Mouse (Mus musculus): ENCODE measurements at regions not wholly inside any gene's neighbourhood (a gene's known extent, or its start where the extent isn't known, plus 50 kb on each side); places are given as distances from the start of the nearest gene placed in this dataset.

DNA sequence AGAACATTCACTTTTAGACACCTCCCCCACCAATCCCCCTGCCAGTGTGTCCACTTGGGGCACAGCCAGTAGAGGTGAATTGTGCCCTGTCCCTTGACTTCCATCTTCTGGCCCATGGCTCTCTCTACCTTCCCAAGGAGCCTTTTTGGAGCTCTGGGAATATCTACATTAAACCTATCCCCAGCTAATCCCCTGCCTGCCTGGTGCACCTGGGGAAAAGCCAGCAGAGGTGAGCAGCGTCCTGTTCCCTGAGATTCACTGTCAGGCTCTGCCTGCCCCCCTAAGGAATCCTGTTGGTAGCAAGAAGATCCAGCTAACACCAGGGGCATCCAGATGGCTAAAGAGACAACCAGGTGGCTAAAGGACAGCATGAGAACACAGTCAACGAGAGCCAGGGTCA is 93.6 kb upstream of the Srsf6 start:
- no peaks in the 10 kb centered on the region for H3K27me3 ChIP-seq (ENCODE audit: control insufficient read depth, insufficient read depth, low read length)
- 56% methylated on average over 2 of the region's 2 CpGs for WGBS
- no peak overlapping the region for H3K4me3 ChIP-seq (ENCODE audit: insufficient read depth, low read depth, low read length)
- H3K36me3 ChIP-seq (ENCODE audit: control insufficient read depth, insufficient read depth, low read length): no peaks in the 10 kb centered on the region
- DNase-seq (ENCODE audit: extremely low read depth, low read depth, low spot score): no peak
- no peak for TF ChIP-seq POLR2A (IDR thresholded peaks at IDR 0.05; ENCODE audit: extremely low read depth, insufficient read depth, low read length)
- no peak for TF ChIP-seq CTCF (IDR thresholded peaks at IDR 0.05; ENCODE audit: low read depth, low read length)
- H3K27ac ChIP-seq (replicated peaks; ENCODE audit: insufficient read depth, low read depth, low read length): no peak overlapping the region
- H3K4me1 ChIP-seq (ENCODE audit: control insufficient read depth, insufficient read depth, low read length): no peaks in the 10 kb centered on the region
- no peak overlapping the region for H3K9ac ChIP-seq (ENCODE audit: low read depth, low read length)
- no peaks in the 10 kb centered on the region for H3K79me2 ChIP-seq (ENCODE audit: control insufficient read depth, insufficient read depth, low read length)

DNA sequence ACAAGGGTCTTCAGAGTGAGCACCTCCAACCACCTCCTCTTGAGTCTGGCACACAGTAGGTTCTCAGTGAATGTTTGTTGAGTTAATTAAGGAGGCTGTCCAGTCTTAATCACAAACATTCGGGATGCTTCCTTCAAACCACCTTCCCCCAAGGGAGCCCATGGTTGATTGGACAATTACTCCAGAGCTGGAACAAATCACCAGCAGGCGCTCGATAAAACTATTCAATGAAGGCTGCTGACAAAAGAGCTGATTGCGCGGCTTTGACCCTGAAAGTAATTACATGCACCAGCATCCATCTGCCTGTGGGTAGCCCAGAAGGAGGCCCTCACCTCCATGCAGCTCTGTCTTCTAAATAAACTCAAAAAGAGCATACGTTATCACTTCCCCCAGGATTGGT is 97.6 kb upstream of the Srsf6 start:
- H3K36me3 ChIP-seq (ENCODE audit: control insufficient read depth, insufficient read depth, low read length): no peaks in the 10 kb centered on the region
- no peak overlapping the region for H3K9ac ChIP-seq (ENCODE audit: low read depth, low read length)
- H3K27me3 ChIP-seq (ENCODE audit: control insufficient read depth, insufficient read depth, low read length): no peaks in the 10 kb centered on the region
- no peak for DNase-seq (ENCODE audit: extremely low read depth, low read depth, low spot score)
- no peak overlapping the region for H3K27ac ChIP-seq (replicated peaks; ENCODE audit: insufficient read depth, low read depth, low read length)
- TF ChIP-seq POLR2A (IDR thresholded peaks at IDR 0.05; ENCODE audit: extremely low read depth, insufficient read depth, low read length): no peak
- no peak for TF ChIP-seq CTCF (IDR thresholded peaks at IDR 0.05; ENCODE audit: low read depth, low read length)
- no peaks in the 10 kb centered on the region for H3K4me1 ChIP-seq (ENCODE audit: control insufficient read depth, insufficient read depth, low read length)
- 83% methylated on average over 6 of the region's 6 CpGs for WGBS
- H3K4me3 ChIP-seq (ENCODE audit: insufficient read depth, low read depth, low read length): no peak overlapping the region
- no peaks in the 10 kb centered on the region for H3K79me2 ChIP-seq (ENCODE audit: control insufficient read depth, insufficient read depth, low read length)

DNA sequence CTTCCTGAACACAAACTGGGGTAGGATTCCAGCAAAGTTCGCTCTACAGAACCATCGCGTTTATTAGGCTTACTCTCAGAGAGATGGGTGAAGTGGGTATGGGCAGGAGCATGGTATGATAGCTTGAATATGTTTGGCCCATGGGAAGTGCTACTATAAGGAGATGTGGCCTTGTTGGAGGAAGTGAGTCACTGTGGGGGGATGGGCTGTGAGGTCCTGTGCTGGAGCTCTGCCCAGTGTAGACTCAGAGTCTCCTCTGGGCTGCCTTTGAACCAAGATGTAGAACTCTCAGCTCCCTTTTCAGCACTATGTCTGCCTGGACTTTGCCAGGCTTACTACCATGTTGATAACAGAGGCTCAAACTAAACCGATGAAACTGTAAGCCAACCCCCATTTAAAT is 112.5 kb upstream of the Srsf6 start:
- H3K4me3 ChIP-seq (ENCODE audit: insufficient read depth, low read depth, low read length): no peak overlapping the region
- H3K79me2 ChIP-seq (ENCODE audit: control insufficient read depth, insufficient read depth, low read length): no peaks in the 10 kb centered on the region
- no peak for DNase-seq (ENCODE audit: extremely low read depth, low read depth, low spot score)
- no peak overlapping the region for H3K9ac ChIP-seq (ENCODE audit: low read depth, low read length)
- WGBS: 86% methylated on average over 4 of the region's 4 CpGs
- H3K27ac ChIP-seq (replicated peaks; ENCODE audit: insufficient read depth, low read depth, low read length): no peak overlapping the region
- H3K36me3 ChIP-seq (ENCODE audit: control insufficient read depth, insufficient read depth, low read length): no peaks in the 10 kb centered on the region
- H3K4me1 ChIP-seq (ENCODE audit: control insufficient read depth, insufficient read depth, low read length): no peaks in the 10 kb centered on the region
- no peaks in the 10 kb centered on the region for H3K27me3 ChIP-seq (ENCODE audit: control insufficient read depth, insufficient read depth, low read length)
- TF ChIP-seq CTCF (IDR thresholded peaks at IDR 0.05; ENCODE audit: low read depth, low read length) (no peak), POLR2A (IDR thresholded peaks at IDR 0.05; ENCODE audit: extremely low read depth, insufficient read depth, low read length) (no peak)

- Histone ChIP-seq H3K4me3 (ENCODE audit: insufficient read depth, low read depth, low read length) (no peak overlapping the region), H3K27ac (replicated peaks; ENCODE audit: insufficient read depth, low read depth, low read length) (no peak overlapping the region), H3K27me3 (ENCODE audit: control insufficient read depth, insufficient read depth, low read length) (no peaks in the 10 kb centered on the region), H3K79me2 (ENCODE audit: control insufficient read depth, insufficient read depth, low read length) (no peaks in the 10 kb centered on the region), H3K4me1 (ENCODE audit: control insufficient read depth, insufficient read depth, low read length) (no peaks in the 10 kb centered on the region), H3K9ac (ENCODE audit: low read depth, low read length) (no peak overlapping the region), H3K36me3 (ENCODE audit: control insufficient read depth, insufficient read depth, low read length) (no peaks in the 10 kb centered on the region)
- no peak for DNase-seq (ENCODE audit: extremely low read depth, low read depth, low spot score)
- TF ChIP-seq POLR2A (IDR thresholded peaks at IDR 0.05; ENCODE audit: extremely low read depth, insufficient read depth, low read length): no peak
- TF ChIP-seq CTCF (IDR thresholded peaks at IDR 0.05; ENCODE audit: low read depth, low read length): no peak
- 61% methylated on average over 2 of the region's 2 CpGs for WGBS
These were observed 117.1 kb upstream of the Srsf6 start for GRCm38 (mm10) chr2:162814205-162814604.

DNA sequence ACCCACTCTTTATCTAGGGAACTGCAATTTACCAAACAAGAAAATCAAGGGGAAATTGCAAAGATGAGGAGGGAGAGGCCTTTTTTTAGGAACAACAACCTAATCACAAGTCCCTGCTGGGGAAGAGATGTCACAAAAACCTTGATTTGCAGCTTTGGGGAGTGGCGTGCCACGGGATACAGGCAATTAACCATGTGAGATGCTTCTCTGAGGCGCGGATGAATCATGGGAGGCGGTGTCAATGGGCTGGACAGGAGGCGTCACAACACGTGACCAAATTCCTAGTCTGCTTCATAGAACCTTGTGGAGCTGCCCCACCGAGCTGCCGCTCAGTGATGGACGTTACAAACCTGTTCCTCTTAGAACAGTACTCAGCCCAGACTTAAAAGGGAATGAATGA is 123.6 kb upstream of the Srsf6 start:
- WGBS: 91% methylated on average over 10 of the region's 10 CpGs
- Histone ChIP-seq H3K27me3 (ENCODE audit: control insufficient read depth, insufficient read depth, low read length) (no peaks in the 10 kb centered on the region), H3K4me3 (ENCODE audit: insufficient read depth, low read depth, low read length) (no peak overlapping the region), H3K36me3 (ENCODE audit: control insufficient read depth, insufficient read depth, low read length) (no peaks in the 10 kb centered on the region), H3K9ac (ENCODE audit: low read depth, low read length) (no peak overlapping the region), H3K79me2 (ENCODE audit: control insufficient read depth, insufficient read depth, low read length) (no peaks in the 10 kb centered on the region), H3K27ac (replicated peaks; ENCODE audit: insufficient read depth, low read depth, low read length) (no peak overlapping the region), H3K4me1 (ENCODE audit: control insufficient read depth, insufficient read depth, low read length) (no peaks in the 10 kb centered on the region)
- no peak for DNase-seq (ENCODE audit: extremely low read depth, low read depth, low spot score)
- TF ChIP-seq CTCF (IDR thresholded peaks at IDR 0.05; ENCODE audit: low read depth, low read length) (no peak), POLR2A (IDR thresholded peaks at IDR 0.05; ENCODE audit: extremely low read depth, insufficient read depth, low read length) (no peak)

DNA sequence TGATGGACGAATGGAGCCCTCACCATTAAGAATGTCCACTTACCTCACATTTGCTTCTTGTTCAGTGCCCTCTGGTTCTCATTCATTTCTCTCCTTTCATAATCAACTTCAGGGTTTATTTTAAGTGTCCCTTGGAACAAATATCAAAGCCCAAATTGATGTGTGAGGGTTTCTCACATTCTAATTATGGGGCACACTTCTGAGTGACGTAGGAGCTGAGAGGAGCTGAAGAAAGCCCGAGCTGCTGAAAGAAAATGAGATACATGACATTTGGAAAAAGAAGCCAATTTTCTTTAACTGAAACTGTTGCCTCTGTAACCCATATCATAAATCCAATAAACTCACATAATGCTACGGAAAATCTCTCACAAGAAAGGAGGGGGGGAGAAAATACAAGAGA is 134.8 kb upstream of the Srsf6 start:
- DNase-seq (ENCODE audit: extremely low read depth, low read depth, low spot score): no peak
- Histone ChIP-seq H3K4me3 (ENCODE audit: insufficient read depth, low read depth, low read length) (no peak overlapping the region), H3K36me3 (ENCODE audit: control insufficient read depth, insufficient read depth, low read length) (no peaks in the 10 kb centered on the region), H3K79me2 (ENCODE audit: control insufficient read depth, insufficient read depth, low read length) (no peaks in the 10 kb centered on the region), H3K27me3 (ENCODE audit: control insufficient read depth, insufficient read depth, low read length) (no peaks in the 10 kb centered on the region), H3K27ac (replicated peaks; ENCODE audit: insufficient read depth, low read depth, low read length) (no peak overlapping the region), H3K4me1 (ENCODE audit: control insufficient read depth, insufficient read depth, low read length) (no peaks in the 10 kb centered on the region), H3K9ac (ENCODE audit: low read depth, low read length) (no peak overlapping the region)
- TF ChIP-seq CTCF (IDR thresholded peaks at IDR 0.05; ENCODE audit: low read depth, low read length) (no peak), POLR2A (IDR thresholded peaks at IDR 0.05; ENCODE audit: extremely low read depth, insufficient read depth, low read length) (no peak)
- 50% methylated on average over 4 of the region's 4 CpGs for WGBS
